Mouse (Mus musculus): ENCODE data around the gene Map4k4. TPM values are rescaled to one million over a fixed set of nuclear protein-coding genes. Genes with fewer than 3 reads are reported as not detected.

Map4k4 gene
- polyA plus RNA-seq, 1 experiment: 147 TPM

- Histone ChIP-seq H3K27me3 (ENCODE audit: control insufficient read depth, insufficient read depth, insufficient read length) (no peaks in the 10 kb centered on the region), H3K79me2 (ENCODE audit: control insufficient read depth, insufficient read depth) (peaks cover 97% of the 10 kb centered on the region), H3K4me2 (ENCODE audit: low read depth) (peak overlapping the region; percentile 58), H3K36me3 (ENCODE audit: control insufficient read depth, insufficient read depth) (peaks cover 4% of the 10 kb centered on the region), H3ac (ENCODE audit: control insufficient read depth, insufficient read length) (no peak overlapping the region), H3K4me3 (no peak overlapping the region)
- TF ChIP-seq MYOG (IDR thresholded peaks at IDR 0.05; ENCODE audit: control insufficient read depth in 1 of 3, insufficient read depth in 1 of 3, insufficient read length in 2 of 3, low read depth in 2 of 3) (peak in 1 of 3 experiments; percentile 8), POLR2AphosphoS2 (IDR thresholded peaks at IDR 0.05; ENCODE audit: insufficient read length, low read depth) (no peak)
These were observed 35.7 kb downstream of the Map4k4 start for GRCm38 (mm10) chr1:39936332-39936802.

GRCm38 (mm10) chr1:39936934-39937333, 36.2 kb downstream of the Map4k4 start:
- Histone ChIP-seq H3K79me2 (ENCODE audit: control insufficient read depth, insufficient read depth) (peaks cover 97% of the 10 kb centered on the region), H3K4me3 (no peak overlapping the region), H3ac (ENCODE audit: control insufficient read depth, insufficient read length) (no peak overlapping the region), H3K4me2 (ENCODE audit: low read depth) (peak overlapping the region; percentile 58), H3K36me3 (ENCODE audit: control insufficient read depth, insufficient read depth) (peaks cover 4% of the 10 kb centered on the region), H3K27me3 (ENCODE audit: control insufficient read depth, insufficient read depth, insufficient read length) (no peaks in the 10 kb centered on the region)
- TF ChIP-seq POLR2A (IDR thresholded peaks at IDR 0.05; ENCODE audit: insufficient read length, low read depth) (no peak), MYOD1 (IDR thresholded peaks at IDR 0.05; ENCODE audit: control insufficient read depth in 1 of 3, insufficient read length in 2 of 3, low read depth in 2 of 3) (no peak), SRF (IDR thresholded peaks at IDR 0.05; ENCODE audit: control insufficient read depth, insufficient read length, low read depth) (no peak), MAX (IDR thresholded peaks at IDR 0.05; ENCODE audit: low read depth) (no peak), POLR2AphosphoS2 (IDR thresholded peaks at IDR 0.05; ENCODE audit: insufficient read length, low read depth) (no peak), CEBPB (IDR thresholded peaks at IDR 0.05; ENCODE audit: insufficient read depth, poor library complexity, severe bottlenecking) (no peak), TCF3 (IDR thresholded peaks at IDR 0.05; ENCODE audit: insufficient read length, low read depth) (no peak), REST (IDR thresholded peaks at IDR 0.05; ENCODE audit: insufficient read depth, insufficient read length) (no peak), MYOG (IDR thresholded peaks at IDR 0.05; ENCODE audit: control insufficient read depth in 1 of 3, insufficient read depth in 1 of 3, insufficient read length in 2 of 3, low read depth in 2 of 3) (no peak)

GRCm38 (mm10) chr1:39937609-39938008, 36.9 kb downstream of the Map4k4 start:
- Histone ChIP-seq H3K79me2 (ENCODE audit: control insufficient read depth, insufficient read depth) (peaks cover 97% of the 10 kb centered on the region), H3ac (ENCODE audit: control insufficient read depth, insufficient read length) (no peak overlapping the region), H3K36me3 (ENCODE audit: control insufficient read depth, insufficient read depth) (peaks cover 4% of the 10 kb centered on the region), H3K27me3 (ENCODE audit: control insufficient read depth, insufficient read depth, insufficient read length) (no peaks in the 10 kb centered on the region), H3K4me2 (ENCODE audit: low read depth) (no peak overlapping the region), H3K4me3 (no peak overlapping the region)
- no peak for TF ChIP-seq POLR2AphosphoS2 (IDR thresholded peaks at IDR 0.05; ENCODE audit: insufficient read length, low read depth)
- no peak for TF ChIP-seq E2F4 (IDR thresholded peaks at IDR 0.05; ENCODE audit: insufficient read depth)
- no peak for TF ChIP-seq MAX (IDR thresholded peaks at IDR 0.05; ENCODE audit: low read depth)
- TF ChIP-seq POLR2A (IDR thresholded peaks at IDR 0.05; ENCODE audit: insufficient read length, low read depth): no peak
- no peak for TF ChIP-seq MYOG (IDR thresholded peaks at IDR 0.05; ENCODE audit: control insufficient read depth in 1 of 3, insufficient read depth in 1 of 3, insufficient read length in 2 of 3, low read depth in 2 of 3)
- no peak for TF ChIP-seq TCF12 (IDR thresholded peaks at IDR 0.05; ENCODE audit: insufficient read depth, poor library complexity, severe bottlenecking)
- no peak for TF ChIP-seq MYOD1 (IDR thresholded peaks at IDR 0.05; ENCODE audit: control insufficient read depth in 1 of 3, insufficient read length in 2 of 3, low read depth in 2 of 3)
- no peak for TF ChIP-seq TCF3 (IDR thresholded peaks at IDR 0.05; ENCODE audit: insufficient read length, low read depth)
- TF ChIP-seq SRF (IDR thresholded peaks at IDR 0.05; ENCODE audit: control insufficient read depth, insufficient read length, low read depth): no peak
- TF ChIP-seq REST (IDR thresholded peaks at IDR 0.05; ENCODE audit: insufficient read depth, insufficient read length): no peak

- H3K27me3 ChIP-seq (ENCODE audit: control insufficient read depth, insufficient read depth, insufficient read length): no peaks in the 10 kb centered on the region
- TF ChIP-seq POLR2A (IDR thresholded peaks at IDR 0.05; ENCODE audit: insufficient read length, low read depth): no peak
- TF ChIP-seq USF1 (IDR thresholded peaks at IDR 0.05; ENCODE audit: low read depth): no peak
- TF ChIP-seq MYOD1 (IDR thresholded peaks at IDR 0.05; ENCODE audit: control insufficient read depth in 1 of 3, insufficient read length in 2 of 3, low read depth in 2 of 3): no peak
- no peak for TF ChIP-seq POLR2AphosphoS2 (IDR thresholded peaks at IDR 0.05; ENCODE audit: insufficient read length, low read depth)
- no peak overlapping the region for H3K4me3 ChIP-seq
- H3K4me2 ChIP-seq (ENCODE audit: low read depth): no peak overlapping the region
- peaks cover 4% of the 10 kb centered on the region for H3K36me3 ChIP-seq (ENCODE audit: control insufficient read depth, insufficient read depth)
- H3ac ChIP-seq (ENCODE audit: control insufficient read depth, insufficient read length): no peak overlapping the region
- H3K79me2 ChIP-seq (ENCODE audit: control insufficient read depth, insufficient read depth): peaks cover 97% of the 10 kb centered on the region
These were observed 38.7 kb downstream of the Map4k4 start for GRCm38 (mm10) chr1:39939401-39939800.

- peaks cover 97% of the 10 kb centered on the region for H3K79me2 ChIP-seq (ENCODE audit: control insufficient read depth, insufficient read depth)
- H3K4me3 ChIP-seq: no peak overlapping the region
- no peak overlapping the region for H3ac ChIP-seq (ENCODE audit: control insufficient read depth, insufficient read length)
- H3K4me2 ChIP-seq (ENCODE audit: low read depth): no peak overlapping the region
- no peaks in the 10 kb centered on the region for H3K27me3 ChIP-seq (ENCODE audit: control insufficient read depth, insufficient read depth, insufficient read length)
- TF ChIP-seq CEBPB (IDR thresholded peaks at IDR 0.05; ENCODE audit: insufficient read depth, poor library complexity, severe bottlenecking) (no peak), REST (IDR thresholded peaks at IDR 0.05; ENCODE audit: insufficient read depth, insufficient read length) (no peak), TCF12 (IDR thresholded peaks at IDR 0.05; ENCODE audit: insufficient read depth, poor library complexity, severe bottlenecking) (no peak), MYOD1 (IDR thresholded peaks at IDR 0.05; ENCODE audit: control insufficient read depth in 1 of 3, insufficient read length in 2 of 3, low read depth in 2 of 3) (no peak), E2F4 (IDR thresholded peaks at IDR 0.05; ENCODE audit: insufficient read depth) (no peak), MAX (IDR thresholded peaks at IDR 0.05; ENCODE audit: low read depth) (no peak), POLR2AphosphoS2 (IDR thresholded peaks at IDR 0.05; ENCODE audit: insufficient read length, low read depth) (no peak), USF1 (IDR thresholded peaks at IDR 0.05; ENCODE audit: low read depth) (no peak), POLR2A (IDR thresholded peaks at IDR 0.05; ENCODE audit: insufficient read length, low read depth) (no peak), MYOG (IDR thresholded peaks at IDR 0.05; ENCODE audit: control insufficient read depth in 1 of 3, insufficient read depth in 1 of 3, insufficient read length in 2 of 3, low read depth in 2 of 3) (no peak), TCF3 (IDR thresholded peaks at IDR 0.05; ENCODE audit: insufficient read length, low read depth) (no peak), SRF (IDR thresholded peaks at IDR 0.05; ENCODE audit: control insufficient read depth, insufficient read length, low read depth) (no peak)
- H3K36me3 ChIP-seq (ENCODE audit: control insufficient read depth, insufficient read depth): peaks cover 4% of the 10 kb centered on the region
These were observed 39.6 kb downstream of the Map4k4 start for GRCm38 (mm10) chr1:39940342-39940741.
